Mouse (Mus musculus): Measurements from ENCODE around the gene Pard3b.

Pard3b gene

DNA sequence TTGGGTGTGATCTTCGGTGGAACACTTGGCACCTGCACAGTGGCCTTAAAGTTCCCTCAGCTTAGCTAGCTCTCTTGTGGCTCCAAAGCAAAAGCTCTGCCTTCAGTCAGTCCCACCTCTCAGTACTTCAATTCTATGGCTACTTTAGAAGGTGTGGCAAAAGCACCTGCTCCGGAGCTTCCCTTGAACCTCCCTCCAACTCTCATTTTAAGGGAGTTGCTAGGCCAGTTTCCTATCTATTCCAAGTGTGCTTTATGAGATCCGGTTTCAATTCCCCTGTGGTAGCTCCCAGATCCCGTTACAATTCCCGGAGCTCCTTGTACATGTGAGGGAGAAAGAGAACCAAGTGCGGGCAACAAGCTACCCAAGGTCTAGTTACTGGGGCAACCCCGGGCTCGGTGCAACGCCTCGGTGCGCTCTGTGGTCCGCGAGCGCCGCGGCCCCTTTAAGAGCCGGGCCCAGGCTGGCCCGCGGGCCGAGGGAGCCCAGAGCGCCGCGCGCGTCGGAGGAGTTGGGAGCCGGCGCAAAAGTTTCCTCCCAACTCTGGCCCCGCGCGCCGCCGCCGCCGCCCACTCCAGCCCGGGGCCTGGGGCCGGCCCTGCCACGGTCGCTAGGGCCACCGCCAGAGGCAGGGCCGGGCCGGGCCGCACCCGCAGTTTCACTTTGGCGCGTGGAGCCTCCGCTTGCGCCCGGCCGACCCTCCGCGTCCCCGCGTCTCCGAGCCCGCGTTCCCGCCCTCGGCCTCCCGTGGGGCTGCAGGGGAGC lies at the start of gene Pard3b:
TSS of gene Pard3b (plus strand) at position 478 of the 765 bp plus-strand sequence.
- DNase-seq (ENCODE audit: low spot score in 2 of 2), result peak in 1 of 2 experiments; percentile 10

DNA sequence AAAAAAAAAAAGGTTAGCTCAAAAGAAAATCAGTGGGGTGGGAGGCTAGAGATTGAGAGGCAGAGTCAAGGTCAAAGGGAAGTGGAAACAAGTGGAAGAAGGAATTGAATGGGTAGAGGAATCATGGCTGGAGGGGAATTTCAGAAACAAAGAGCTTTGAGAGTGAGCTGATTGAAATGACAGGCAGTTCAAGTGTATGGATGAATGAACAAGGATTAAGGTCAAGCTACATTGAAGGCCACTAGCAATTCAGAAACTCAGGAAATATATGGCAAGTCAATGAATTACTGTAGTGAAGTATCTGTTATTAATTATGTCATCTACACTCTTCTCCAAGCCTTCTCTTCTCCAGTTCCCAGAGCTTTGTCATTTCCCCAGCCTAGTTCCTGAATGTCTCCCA lies 22.4 kb upstream of the Pard3b start:
- DNase-seq (ENCODE audit: low spot score in 2 of 2), result no peak

DNA sequence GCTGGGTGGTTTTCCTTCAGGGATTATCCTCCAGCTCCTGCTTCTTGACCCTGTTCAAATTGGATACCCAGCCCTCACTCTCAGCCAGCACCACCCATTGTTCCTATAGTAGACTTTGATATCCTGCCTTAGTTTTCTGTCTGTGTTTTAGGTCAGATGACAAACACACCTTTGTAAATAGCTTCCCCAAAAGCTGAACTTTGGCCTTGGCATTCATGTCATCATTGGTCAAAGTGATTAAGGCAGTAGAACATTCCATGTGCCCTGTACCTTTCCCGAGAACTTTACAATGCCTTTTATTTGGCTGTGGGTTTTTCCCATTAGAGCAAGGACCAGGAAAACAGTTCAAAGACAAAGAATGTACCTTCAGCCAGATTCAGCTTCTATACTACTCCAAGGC lies 18.0 kb upstream of the Pard3b start:
- DNase-seq (ENCODE audit: low spot score in 2 of 2), result no peak

DNA sequence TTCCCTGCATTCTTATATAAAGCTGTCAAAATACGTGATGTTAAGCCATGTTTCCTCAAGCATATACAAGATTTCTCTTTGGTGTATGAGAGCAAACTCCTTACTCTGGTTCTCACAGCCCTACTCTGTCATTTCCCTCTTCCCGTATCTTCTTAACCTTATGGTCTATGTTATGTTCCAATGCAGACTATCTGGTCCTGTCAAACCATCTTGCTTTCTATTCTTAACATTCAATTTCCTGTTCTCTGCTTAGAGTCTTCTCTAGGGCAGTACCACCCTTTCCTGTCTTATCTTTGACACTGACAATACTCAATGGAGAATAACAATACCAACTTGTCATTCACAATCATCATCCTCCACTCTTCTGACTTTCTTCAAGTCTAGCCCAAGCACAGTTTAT lies 8.8 kb upstream of the Pard3b start:
- no peak for DNase-seq (ENCODE audit: low spot score in 2 of 2)

DNA sequence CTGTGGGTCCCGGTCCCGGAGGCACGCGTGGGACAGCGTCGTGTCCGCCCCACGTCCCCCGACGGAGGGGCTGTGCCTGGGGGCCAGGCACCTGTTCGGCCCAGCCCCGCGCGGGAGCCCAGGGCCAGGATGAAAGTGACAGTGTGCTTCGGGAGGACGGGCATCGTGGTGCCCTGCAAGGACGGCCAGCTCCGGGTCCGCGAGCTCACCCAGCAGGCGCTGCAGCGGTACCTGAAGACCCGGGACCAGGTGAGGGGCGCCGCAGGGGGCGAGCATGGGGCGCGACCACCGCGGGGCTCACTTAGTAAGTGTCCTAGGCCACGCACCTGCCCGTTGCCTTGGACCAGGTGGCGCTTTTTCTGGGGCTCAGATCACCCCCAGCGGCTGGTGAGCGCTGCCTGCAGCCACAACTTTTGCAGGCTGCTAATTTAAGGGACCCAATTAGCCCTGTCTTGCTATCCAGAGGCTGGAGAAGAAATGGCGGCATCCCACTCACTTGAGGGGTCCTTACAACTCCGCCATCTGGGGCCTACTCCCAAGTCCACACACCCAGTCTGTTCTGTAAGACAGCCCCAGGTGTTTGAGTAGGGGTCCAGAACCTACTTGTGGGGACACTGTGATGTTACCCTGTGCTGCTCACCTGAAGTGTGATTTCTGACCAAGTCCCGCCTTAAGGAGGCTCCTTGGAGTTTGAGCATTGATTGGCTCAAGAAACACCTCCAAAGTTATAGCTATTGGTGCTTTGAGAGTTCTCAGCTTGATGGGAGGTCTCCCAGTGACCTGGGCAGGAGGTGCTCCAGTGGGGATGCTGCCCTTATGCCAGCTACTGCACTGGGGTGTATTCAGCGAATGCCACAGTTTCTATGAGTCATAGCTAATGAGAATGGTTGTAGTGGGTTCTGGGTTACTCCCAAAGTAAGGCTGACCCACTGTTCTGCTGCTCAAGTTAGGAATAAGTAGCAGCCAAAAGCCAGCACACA lies 780 bp downstream of the Pard3b start:
- no peak for DNase-seq (ENCODE audit: low spot score in 2 of 2)

DNA sequence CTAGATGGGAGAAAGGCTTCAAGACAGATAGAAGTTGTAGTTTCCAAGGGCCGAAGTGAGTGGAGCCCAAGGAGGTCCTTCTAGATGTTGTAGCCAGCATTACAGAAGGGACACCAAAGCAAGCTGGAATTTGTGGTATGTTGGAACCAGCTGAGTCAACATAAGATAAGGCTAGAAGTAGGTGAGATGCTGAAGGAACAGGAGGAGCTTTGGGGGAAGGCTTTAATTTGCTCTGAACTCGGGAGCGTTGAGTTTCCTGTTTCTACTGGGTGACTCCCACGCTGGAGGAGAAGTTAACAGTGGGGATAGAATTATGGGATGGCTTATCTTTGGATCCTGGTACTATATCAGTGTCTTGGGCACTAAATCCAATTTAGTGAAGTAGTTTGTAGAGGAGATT lies 3.3 kb downstream of the Pard3b start:
- DNase-seq (ENCODE audit: low spot score in 2 of 2), result no peak

DNA sequence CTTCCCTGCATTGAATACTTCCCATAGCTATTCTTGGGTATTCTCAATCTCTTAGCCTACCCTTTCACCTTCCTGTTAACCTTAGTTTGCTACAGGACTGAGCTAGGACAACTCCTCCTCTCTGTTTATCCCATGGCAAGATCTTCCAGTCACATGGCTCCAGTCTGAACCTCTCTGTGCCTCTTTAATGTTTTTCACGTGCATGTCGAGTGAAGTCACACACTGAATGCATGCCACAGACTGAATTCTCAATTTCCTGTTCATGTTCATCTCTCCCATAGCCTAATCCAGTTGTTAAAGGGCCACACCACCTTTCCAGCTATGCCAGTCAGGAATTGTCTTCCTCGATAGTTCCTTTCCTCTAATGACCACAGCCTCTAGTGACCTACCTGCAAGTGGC lies 6.4 kb downstream of the Pard3b start:
- no peak for DNase-seq (ENCODE audit: low spot score in 2 of 2)

DNA sequence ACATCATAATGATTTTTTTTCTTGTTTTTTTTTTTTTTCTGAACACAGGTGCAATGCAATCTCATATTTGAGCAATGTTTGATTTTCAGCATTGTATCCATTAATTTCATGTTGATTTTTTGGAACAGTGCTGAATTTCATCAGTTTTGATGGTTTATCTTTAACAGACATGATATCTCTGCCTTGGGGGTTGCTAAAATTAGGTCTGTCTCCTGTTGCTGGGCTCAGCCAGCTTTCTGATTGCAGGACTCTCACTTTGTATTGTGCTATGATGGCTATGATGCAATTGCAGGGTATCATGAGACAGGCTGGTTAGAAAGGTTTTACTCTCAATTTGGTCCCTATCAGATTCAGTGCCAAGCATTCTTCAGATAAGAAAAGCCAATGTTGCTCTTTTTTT lies 11.3 kb downstream of the Pard3b start:
- DNase-seq (ENCODE audit: low spot score in 2 of 2), result no peak

DNA sequence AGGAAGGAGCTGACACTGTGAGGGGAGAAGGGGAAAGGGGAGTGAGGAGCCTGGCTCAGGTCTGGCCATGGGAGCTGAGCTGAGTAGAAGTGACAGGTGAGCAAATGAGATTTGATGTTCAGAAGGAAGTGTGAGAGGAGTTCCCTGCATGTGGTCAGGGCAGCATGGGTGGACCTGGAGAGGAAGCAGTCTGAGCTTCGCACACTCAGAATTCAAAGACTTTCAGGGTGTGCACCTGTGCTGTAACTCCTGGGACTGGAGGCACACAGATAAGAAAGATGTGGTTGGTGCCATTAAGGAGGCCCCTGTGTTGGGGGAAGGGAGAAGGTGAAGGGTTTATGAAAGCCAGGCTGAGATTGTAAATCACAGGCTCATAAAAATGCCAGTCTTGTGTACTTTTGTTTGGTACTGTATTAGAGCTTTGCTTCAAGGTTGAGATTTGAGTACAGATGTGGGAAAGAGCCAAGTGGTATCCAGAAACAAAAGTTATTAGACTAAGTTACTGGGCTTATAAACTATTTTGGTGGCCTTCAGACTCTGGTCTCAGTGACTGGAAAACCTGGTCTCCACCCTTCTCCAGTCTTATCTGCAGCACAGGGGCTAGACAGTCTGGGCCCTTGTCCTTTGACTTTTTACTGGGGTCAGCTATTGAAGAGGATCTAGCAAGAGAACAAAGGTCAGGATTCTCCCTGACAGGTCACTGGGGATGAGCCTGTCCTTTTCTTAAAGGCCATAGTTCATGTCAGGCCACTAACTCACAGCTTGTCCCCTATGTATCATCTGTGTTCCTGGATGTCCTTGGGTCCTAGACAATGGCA lies 13.0 kb downstream of the Pard3b start:
- DNase-seq (ENCODE audit: low spot score in 2 of 2), result no peak

DNA sequence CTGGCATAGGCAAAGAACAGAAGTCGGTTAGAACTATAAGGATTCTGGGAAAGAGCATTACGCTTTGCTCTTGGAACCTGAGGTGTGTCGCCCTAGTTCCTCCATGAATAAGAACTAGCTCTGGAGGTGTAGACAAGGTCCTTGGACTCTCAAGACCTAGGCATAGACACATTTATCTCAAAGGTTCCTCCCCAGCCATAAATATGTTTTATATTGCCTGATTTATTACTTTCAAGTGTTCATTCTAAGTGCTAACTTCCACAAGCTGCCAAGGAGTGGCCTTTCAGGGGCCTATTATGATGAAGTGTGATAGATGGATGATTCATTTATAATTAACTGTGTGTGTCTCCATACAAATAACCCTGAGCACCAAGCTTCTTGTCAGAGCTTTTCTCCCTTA lies 19.1 kb downstream of the Pard3b start:
- DNase-seq (ENCODE audit: low spot score in 2 of 2), result no peak

DNA sequence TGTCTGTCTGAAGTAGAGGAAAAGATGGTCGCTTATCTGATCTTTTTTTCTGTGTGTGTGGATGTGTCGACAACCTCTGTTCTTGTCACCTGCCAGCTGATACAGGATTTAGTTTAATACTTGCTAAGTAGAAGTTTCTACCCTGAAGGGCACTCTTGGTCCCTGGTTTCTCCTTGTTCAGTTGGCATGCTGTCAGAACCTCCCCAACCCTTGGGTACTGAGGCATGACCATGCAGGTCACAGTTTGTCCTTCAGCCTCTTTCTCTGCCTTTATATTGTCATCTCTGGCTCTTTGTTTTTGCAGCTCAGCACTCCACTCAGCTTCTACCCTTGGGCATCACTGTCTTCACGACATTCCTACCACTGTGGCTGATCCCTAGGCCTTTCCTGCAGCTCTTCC lies 21.3 kb downstream of the Pard3b start:
- DNase-seq (ENCODE audit: low spot score in 2 of 2), result no peak

DNA sequence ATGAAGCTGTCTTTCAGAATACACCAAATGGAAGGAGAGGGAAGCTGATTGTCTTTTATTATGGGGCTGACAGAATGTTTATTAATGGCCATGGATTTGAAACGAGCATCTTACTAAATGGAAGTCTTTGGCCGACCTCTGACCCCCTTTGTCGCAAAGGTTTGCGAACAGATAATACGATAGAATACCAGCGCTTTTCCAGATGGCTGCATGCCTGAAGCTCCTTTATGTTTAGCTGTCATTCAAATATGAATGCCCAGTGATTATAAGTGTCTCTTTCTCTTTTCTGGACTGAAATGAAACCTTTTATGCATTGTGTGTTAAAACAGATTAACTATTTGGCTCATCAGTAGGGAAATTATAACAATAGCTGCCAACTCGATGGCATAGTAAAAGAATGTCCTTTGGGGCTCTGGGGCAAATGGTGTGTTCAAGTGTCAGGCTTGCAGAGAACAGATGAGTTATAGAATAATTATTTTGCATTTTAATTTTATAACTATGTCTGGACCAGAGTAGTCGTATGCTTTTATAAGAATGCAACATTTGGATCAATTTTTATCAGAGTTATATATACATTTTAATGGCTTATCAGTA lies 46.7 kb downstream of the Pard3b start:
- DNase-seq (ENCODE audit: low spot score in 2 of 2), result no peak

DNA sequence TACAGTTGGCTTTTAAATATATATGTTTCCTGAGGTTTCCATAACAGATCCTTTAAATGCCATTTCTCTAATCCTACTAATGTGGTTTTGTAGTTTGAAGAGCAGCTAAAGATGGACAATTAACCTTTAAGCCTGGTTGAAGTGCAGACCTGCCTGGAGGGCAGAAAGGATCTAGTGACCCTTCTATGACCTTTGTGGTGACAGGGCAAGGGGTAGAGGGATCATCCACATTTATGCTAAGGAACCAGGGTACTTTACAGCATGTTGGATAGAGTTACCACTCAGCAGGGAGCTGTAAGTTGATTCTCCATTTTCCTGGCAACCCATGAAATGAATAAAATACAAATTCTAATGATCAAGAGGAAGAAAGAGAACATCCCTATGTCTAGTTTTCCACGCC lies 47.3 kb downstream of the Pard3b start:
- DNase-seq (ENCODE audit: low spot score in 2 of 2), result no peak

DNA sequence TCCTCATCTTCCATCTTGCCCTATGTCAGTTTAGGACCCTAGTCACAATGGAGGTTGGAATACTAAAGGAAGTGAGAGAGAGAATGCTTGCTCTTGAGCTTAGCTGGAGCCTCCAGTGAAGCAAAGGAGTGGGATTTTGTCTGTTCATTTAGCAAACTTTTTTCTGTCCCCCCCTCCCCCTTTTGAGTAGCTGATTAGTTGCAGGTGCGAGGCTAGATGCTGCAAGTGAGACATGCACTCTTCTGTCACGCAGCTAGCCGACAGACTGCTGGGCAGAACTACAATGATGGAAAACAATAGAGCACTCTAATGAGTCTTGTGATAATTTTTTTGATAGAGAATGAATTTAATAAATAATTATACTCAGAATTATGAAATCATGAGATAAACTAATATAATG lies 49.7 kb downstream of the Pard3b start:
- DNase-seq (ENCODE audit: low spot score in 2 of 2), result no peak

DNA sequence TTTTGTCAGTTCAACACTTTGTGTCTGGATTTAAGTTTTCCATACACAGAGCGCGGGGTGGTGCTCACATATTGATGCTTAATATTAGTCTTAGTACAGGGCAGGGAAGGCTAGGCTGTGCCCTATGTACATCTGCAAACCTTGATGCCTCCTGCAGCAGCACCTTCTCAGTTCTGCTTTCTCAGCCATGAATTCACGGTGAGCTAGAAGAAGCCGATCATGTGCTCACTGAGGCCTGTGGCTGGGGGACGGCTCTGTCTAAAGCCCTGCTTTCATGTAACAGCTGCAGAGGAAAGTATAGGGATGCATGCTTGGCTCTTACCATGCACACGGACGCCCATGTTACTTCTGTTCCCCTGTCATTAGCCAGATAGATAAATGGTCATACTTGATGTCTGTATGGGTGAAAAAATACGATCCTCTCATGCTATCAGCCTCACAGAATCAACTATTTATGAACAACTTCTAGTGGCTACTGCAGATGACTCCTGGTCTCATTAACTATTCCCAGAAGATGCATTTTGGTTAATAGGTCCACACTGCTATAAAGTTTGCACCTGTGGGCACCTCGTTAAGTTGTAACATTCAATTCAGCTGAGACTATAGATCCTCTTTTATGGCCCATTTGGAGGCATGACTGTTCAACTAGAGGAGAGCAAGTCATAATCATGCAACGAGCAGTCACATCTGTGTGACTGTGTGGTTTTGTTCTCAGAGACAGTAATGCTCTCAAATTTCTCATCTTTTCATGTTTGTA lies 60.0 kb downstream of the Pard3b start:
- DNase-seq (ENCODE audit: low spot score in 2 of 2), result no peak

DNA sequence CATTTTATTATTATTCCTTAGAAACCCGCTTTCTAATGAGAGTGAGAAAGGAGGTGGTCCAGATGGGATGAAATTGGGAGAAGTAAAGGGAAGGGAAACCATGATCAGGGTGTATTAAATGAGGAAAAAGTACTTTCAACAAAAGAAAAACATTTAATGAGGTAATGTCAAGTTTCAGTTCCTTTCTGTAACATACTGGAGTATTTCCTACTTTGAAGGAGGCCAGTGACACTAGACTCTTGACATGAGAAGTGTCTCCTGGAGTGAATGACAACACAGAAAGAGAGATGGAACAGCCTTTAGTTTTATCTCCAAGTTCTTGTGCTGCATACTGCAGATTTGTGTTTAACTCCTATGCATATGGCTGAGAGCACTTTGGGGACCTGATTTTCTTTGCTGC lies 71.2 kb downstream of the Pard3b start:
- no peak for DNase-seq (ENCODE audit: low spot score in 2 of 2)

DNA sequence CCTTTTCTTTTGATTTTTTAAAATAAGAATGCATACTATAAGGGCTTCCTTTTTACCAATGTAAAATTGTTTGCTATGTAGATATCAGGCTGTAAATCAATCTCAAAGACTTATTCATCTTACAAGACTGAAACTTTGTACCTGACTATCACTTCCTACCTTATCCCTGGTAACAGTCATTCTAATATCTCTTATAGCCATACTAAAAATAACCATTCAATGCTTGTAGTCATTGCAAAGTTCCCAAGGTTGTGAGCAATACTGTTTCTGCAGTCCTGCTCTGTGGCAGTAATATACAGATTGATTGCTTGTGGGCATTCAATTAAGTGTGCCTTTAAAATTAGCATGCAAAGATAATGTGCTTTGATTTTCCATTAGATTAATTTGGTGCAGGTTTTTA lies 72.9 kb downstream of the Pard3b start:
- no peak for DNase-seq (ENCODE audit: low spot score in 2 of 2)

DNA sequence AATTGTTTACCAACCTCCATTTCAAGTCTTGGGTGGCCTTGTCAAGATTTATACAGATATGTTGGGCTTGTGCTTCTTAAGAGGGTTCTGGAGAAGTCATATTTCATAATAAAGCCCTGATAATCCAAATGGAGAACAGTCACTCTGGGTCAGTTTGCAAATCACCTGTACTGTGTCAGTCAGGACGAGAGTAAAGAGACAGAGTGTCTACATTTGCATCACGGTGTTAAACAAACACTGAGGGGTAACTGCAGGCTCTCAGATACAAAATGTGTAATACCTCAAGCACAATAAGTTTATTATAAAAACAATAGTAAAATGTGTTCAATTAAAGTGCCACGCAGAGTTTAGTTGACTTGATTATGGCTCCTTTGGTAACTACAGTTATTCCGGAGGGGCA lies 91.0 kb downstream of the Pard3b start:
- no peak for DNase-seq (ENCODE audit: low spot score in 2 of 2)

DNA sequence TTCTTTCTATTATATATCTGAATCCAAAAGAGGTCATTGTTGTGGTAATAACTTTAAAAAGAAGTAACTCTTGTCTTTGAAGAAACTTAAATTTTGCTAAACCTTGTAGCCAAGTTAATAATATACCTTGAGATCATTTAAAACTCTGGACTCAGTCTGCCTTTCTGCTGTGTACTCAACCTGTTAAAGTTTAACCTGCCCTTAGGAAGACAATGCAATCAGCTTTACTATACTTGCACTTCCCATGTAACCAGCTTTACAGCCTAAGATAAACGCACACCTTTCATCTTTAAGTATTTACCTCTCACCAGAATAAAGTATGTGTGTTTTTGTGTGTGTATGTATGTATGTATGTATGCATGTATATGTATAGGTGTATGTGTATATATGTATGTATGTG lies 97.9 kb downstream of the Pard3b start:
- no peak for DNase-seq (ENCODE audit: low spot score in 2 of 2)

DNA sequence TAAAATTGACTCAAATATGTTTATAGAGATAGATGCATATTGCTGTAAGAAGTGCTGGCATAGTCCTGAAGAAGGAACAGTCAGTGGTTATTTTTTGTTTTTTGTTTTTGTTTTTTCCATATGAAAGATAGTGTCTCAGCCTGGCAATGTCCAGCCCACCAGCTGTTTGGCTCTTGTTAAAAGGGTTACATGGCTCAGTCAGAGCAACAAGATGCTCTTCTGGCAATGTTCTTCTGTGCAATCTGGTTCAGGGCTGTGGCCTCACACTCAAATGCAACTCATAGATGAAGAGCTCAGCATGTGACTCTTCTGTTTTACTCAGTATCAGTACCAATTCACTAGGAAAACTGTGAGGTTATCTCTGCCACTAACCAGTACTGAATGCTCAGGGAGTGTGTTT lies 104.2 kb downstream of the Pard3b start:
- DNase-seq (ENCODE audit: low spot score in 2 of 2), result no peak

DNA sequence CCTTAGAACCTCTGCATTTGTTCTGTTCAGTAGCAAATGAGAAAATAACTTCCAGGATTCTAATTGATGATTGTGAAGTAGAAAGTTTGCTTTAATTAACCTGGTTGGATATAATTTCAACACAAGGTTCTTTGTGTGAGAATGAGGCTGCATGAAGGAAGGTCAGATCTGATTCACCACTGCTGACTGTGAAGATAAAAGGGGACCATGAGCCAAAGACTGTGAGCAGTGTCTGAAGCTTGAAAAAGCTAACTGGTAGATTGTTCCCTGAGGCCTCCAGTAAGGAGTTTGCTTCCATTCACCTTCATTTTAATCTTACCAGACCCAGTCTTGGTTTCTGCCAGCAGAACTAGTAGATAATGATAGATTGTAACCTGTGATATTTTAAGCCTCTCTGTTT lies 108.9 kb downstream of the Pard3b start:
- no peak for DNase-seq (ENCODE audit: low spot score in 2 of 2)

Data from left cerebral cortex, adult 9 months (tissue).